Mouse (Mus musculus): ENCODE results near the gene Apoa4. TPM values are rescaled to one million over a fixed set of nuclear protein-coding genes. Genes with fewer than 3 reads are reported as not detected.

The Apoa4 gene
- not detected for total RNA-seq (2023)

DNA sequence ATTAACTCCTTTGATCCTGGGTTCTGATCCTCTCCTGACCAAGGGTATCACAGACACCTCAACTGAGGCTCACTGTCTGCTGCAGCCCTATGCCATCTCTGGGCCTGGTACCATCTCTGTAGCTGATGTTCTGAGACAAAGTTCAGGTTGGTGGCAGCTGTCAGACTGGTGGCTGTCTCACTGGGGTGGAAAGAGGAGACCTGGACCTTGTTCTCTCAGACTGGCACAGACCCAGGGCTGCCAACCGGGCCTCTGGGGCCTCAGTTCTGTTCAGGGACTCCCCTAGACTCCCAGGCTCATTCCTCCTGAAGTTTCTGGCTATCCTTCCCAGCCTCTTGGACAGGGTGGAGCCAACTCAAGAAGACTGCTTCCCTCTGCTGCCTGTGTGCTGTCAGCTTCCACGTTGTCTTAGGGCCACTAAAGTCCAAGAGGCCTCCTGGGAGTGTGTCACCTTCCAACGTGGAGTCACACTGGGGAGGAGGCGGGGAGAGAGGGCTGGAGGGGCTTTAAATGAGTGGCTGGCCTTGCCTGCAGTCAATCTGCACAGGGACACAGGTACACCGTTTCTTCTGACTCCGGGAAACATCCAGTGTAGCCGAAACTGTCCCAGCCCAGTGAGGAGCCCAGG, at the start of gene Apoa4:
Apoa4 (plus strand) TSS at position 171 of the 628 bp plus-strand sequence.

DNA sequence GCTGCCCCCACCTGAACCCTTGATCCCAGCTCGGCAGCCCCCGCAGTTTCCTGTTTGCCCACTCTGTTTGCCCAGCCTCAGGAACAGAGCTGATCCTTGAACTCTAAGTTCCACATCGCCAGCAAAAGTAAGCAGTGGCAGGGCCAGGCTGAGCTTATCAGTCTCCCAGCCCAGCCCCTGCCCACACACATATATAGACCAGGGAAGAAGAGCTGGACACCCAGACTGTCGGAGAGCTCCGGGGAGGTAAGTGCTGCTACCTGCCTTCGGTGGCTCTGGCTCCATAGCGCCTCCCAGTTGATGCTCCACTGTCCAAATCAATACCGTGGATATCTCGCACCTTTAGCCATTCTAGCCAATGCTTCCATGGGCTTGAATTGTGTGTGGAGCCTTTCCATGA, 12.0 kb upstream of the Apoa4 start, which contains the start of gene Apoa1:
Apoa1 (plus strand) TSS at position 90 of the 400 bp plus-strand sequence.

DNA sequence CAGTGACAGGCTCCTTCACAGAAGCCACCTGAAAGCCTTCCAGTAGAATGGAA, 5.1 kb upstream of the Apoa4 start, which contains the start of gene Apoc3:
Apoc3 (minus strand) TSS at position 41 of the 53 bp plus-strand sequence.

DNA sequence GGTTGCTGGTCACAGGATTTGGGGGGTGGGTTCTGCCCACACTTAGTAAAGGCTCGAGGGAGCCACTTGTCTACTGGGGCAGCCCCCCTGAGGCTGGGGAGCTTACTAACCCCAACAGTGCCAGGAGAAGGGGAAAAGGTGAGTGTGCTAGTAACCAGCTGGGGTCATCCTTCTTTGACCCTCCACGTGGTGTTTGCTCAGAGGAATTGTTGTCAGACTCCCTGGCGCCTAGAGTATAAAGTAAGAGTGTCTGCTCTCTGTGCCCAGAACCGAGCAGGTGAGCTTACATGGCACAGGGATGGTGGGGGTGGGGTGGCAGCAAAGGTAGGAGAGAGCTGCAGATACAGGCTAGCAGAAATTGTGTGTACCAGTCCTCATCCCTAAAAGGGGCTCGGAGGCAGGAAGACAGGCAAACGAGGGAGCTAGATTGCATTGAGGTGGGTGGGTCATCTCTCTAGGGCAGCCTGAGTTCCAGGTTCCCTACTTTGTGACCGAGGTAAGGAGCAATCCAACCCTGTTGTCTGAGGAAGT, 27.9 kb downstream of the Apoa4 start, which contains the start of gene Apoa5:
Apoa5 (plus strand) TSS at position 291 of the 531 bp plus-strand sequence.

DNA sequence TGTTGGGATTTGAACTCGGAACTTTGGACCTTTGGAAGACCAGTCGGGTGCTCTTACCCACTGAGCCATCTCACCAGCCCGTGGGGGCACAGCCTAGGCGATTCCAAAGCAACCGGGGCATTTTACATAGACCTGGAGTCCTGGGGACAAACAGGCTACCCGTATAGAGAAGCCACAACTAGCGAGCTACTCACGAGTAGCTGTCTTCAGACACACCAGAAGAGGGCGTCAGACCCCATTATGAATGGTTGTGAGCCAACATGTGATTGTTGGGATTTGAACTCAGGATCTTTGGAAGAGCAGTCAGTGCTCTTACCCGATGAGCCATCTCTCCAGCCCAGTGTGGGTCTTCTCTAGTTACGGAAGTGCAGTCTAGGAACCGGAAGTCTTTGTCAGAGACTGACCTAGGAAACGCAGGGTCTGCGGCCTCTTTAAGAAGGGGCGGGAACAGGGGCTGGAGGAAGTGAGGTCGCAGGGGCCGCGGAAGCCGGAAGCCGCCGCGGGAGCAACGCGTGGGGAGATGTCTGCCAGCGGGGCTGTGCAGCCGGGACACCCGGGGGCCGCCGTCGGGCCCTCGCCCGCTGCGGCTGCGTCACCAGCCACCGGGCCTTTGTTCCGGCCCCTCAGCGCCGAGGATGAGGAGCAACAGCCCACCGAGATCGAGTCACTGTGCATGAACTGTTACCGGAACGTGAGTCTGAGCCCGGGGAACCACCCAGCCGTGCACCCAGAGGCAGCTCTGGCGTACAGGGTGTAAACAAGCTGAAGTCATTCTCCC, 32.4 kb downstream of the Apoa4 start, which contains the start of gene Zpr1:
Zpr1 (plus strand) TSS at position 388 of the 778 bp plus-strand sequence.

DNA sequence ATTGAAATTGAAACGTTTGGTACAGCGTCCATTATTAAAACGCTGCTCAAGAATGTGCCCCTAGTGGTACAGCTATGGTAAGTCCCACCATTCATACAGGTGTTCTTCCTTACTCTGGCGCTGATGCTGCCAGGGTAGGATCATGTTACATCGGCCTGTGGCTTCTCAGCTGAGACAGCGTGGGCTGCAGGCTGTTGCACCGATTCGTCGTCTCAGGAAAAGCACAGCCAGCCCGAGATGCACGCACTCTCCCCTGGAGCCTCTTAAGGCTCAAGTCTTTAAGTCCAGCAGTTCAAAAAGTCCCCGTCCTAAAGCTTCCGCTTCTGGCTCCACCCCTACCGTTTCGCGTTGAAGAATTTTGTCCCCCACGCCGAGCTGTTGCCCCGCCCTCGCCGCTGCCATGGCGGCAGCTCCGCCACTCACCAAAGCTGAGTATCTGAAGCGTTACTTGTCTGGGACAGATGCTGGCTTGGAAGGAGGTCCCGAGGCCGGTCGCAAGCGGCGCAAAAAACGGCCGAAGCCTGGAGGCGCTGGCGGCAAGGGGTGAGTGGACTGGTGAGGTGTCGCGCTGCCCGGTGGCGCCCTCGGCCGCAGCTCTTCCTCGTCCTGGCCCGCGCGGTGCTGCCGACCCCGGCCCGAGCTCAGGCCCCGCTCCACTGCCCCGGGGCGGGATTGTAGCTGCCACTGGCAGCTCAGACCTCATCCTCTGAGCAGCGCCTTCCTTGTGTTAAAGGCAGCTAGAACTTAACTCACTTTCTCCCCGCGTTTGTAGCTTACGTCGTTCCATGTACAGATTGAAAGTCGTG, 42.3 kb downstream of the Apoa4 start, which contains the start of gene Bud13:
Bud13 (plus strand) TSS at position 378 of the 806 bp plus-strand sequence.

Other genes starting within 250 kb of the Apoa4 start
- 10 to 100 TPM; 61.0 to 73.3 TPM for gene Pafah1b2, start 228.0 kb upstream of the Apoa4 start, total RNA-seq (2023)
- gene Sik3, start 227.9 kb upstream of the Apoa4 start, total RNA-seq (2023), result 10 to 100 TPM; 65.8 to 66.8 TPM
- gene Apoa1, start 12.1 kb upstream of the Apoa4 start, total RNA-seq (2023), result not detected
- gene Apoc3, start 5.1 kb upstream of the Apoa4 start, total RNA-seq (2023), result not detected
- not detected for gene Apoa5, start 27.9 kb downstream of the Apoa4 start, total RNA-seq (2023)
- 100 to 1,000 TPM; 103 to 105 TPM for gene Zpr1, start 32.4 kb downstream of the Apoa4 start, total RNA-seq (2023)
- gene Bud13, start 42.3 kb downstream of the Apoa4 start, total RNA-seq (2023), result 10 to 100 TPM; 17.3 to 21.1 TPM
- gene 4931429L15Rik, start 79.3 kb downstream of the Apoa4 start, total RNA-seq (2023), result not detected